ENCODE assay signal across 22 mouse cellular contexts in genomic region chr12:80941886-80942285, GRCm38 (mm10). TPM values are rescaled to one million over a fixed set of nuclear protein-coding genes. Genes with fewer than 3 reads are reported as not detected.
"Had no signal": no experiment of that assay in that cellular context is flagged by ENCODE, and none has a peak within 500 bp of the region (broad histone marks: within the 10 kb centered on the region; RNA-seq: fewer than 3 reads in every experiment).

No protein-coding gene starts in this region.

- H3K4me3 ChIP-seq: intestine, embryonic 15.5 days; left cerebral cortex, adult 2 months; limb, embryonic 15.5 days; midbrain, embryonic 10.5 days; myocyte; neural tube, embryonic 15.5 days had no signal

- H3K4me2 ChIP-seq: intestine, embryonic 15.5 days; limb, embryonic 15.5 days; lung, embryonic 14.5 days; neural tube, embryonic 15.5 days had no signal

- H3K9ac ChIP-seq: intestine, embryonic 15.5 days; limb, embryonic 15.5 days; lung, embryonic 14.5 days; neural tube, embryonic 15.5 days had no signal

- H3K4me1 ChIP-seq: intestine, embryonic 15.5 days had no signal

- DNase-seq: kidney, adult 18-20 months; kidney, postnatal 10 days; kidney, postnatal 4 days; lung, embryonic 14.5 days; lung, postnatal 10 days; lung, postnatal 4 days; midbrain, embryonic 14.5 days; right cerebral cortex, adult 18-20 months; right cerebral cortex, postnatal 25 days had no signal

- H3K36me3 ChIP-seq: intestine, embryonic 15.5 days; neural tube, embryonic 15.5 days had no signal

- H3K9me3 ChIP-seq: intestine, embryonic 15.5 days; limb, embryonic 15.5 days; midbrain, embryonic 10.5 days; neural tube, embryonic 15.5 days had no signal

- H3K27ac ChIP-seq: intestine, embryonic 15.5 days; left cerebral cortex, adult 2 months; limb, embryonic 15.5 days; midbrain, embryonic 10.5 days; neural tube, embryonic 15.5 days; stomach, postnatal 0 days had no signal

- H3K27me3 ChIP-seq: intestine, embryonic 15.5 days; limb, embryonic 15.5 days; neural tube, embryonic 15.5 days had no signal

- ATAC-seq: intestine, embryonic 15.5 days had no signal

RNA-seq across cellular contexts. Expression of gene Slc10a1, which starts 26.6 kb away (rescaled TPM):
- total RNA-seq: layer of hippocampus, adult 8-10 months; layer of hippocampus, postnatal 14 days; left cerebral cortex, adult 2 months; left cerebral cortex, postnatal 25 days; megakaryocyte, adult 5-6 weeks had no signal
- polyA plus RNA-seq: small intestine, adult 2 months; urinary bladder, adult 2 months had no signal
